Mouse (Mus musculus): ENCODE data around the gene Shbg.

The Shbg gene

GRCm38 (mm10) chr11:69565131-69565530, 52.6 kb downstream of the Shbg start:
- DNase-seq (ENCODE audit: low spot score in 2 of 2): no peak

Measured in right cerebral cortex, postnatal 36 days (tissue).